Comparison of ENCODE assay signal across 28 mouse cellular contexts in genomic region chr11:94390825-94391224, GRCm38 (mm10).
"Had no signal": no experiment of that assay in that cellular context is flagged by ENCODE, and none has a peak within 500 bp of the region (broad histone marks: within the 10 kb centered on the region; RNA-seq: fewer than 3 reads in every experiment).

No protein-coding gene starts in this region.

- H3K9ac ChIP-seq: heart, embryonic 13.5 days; heart, embryonic 15.5 days; hindbrain, embryonic 12.5 days; hindbrain, embryonic 14.5 days; kidney, embryonic 15.5 days; limb, embryonic 12.5 days; liver, embryonic 13.5 days had no signal

- DNase-seq: gastrocnemius, adult 2 months; gastrocnemius, postnatal 14 days; gastrocnemius, postnatal 36 days; heart, adult 11 months; heart, adult 2 months; heart, postnatal 14 days; heart, postnatal 4 days; kidney, adult 11 months; kidney, adult 2 months; kidney, adult 9 months; kidney, postnatal 14 days; kidney, postnatal 36 days; liver; liver, embryonic 13.5 days had no signal

- H3K4me3 ChIP-seq: gastrocnemius, adult 2 months; heart, adult 2 months; heart, embryonic 13.5 days; heart, embryonic 15.5 days; hindbrain, embryonic 10.5 days; hindbrain, embryonic 12.5 days; kidney, embryonic 15.5 days; layer of hippocampus, adult 2 months; left cerebral cortex, adult 2 months; limb, embryonic 10.5 days; limb, embryonic 12.5 days; liver, embryonic 13.5 days had no signal

- H3K9me3 ChIP-seq: heart, embryonic 13.5 days; heart, embryonic 15.5 days; hindbrain, embryonic 10.5 days; hindbrain, embryonic 12.5 days; kidney, embryonic 15.5 days; limb, embryonic 10.5 days; limb, embryonic 12.5 days; liver, embryonic 13.5 days had no signal

- H3K4me2 ChIP-seq: heart, embryonic 11.5 days; heart, embryonic 13.5 days; heart, embryonic 15.5 days; hindbrain, embryonic 12.5 days; hindbrain, embryonic 14.5 days; kidney, embryonic 15.5 days; limb, embryonic 12.5 days; liver, embryonic 13.5 days had no signal

- H3K27me3 ChIP-seq: kidney, embryonic 15.5 days had no signal

- ATAC-seq: forebrain, embryonic 16.5 days; hindbrain, embryonic 16.5 days had no signal

- H3K36me3 ChIP-seq: heart, embryonic 13.5 days; heart, embryonic 15.5 days; hindbrain, embryonic 10.5 days; hindbrain, embryonic 12.5 days; kidney, embryonic 15.5 days; limb, embryonic 10.5 days; limb, embryonic 12.5 days; liver, embryonic 13.5 days had no signal

- H3K27ac ChIP-seq: gastrocnemius, adult 2 months; heart, adult 2 months; heart, embryonic 13.5 days; heart, embryonic 15.5 days; hindbrain, embryonic 10.5 days; hindbrain, embryonic 12.5 days; hindbrain, embryonic 14.5 days; kidney, embryonic 15.5 days; kidney, postnatal 0 days; layer of hippocampus, adult 2 months; left cerebral cortex, adult 2 months; limb, embryonic 10.5 days; limb, embryonic 12.5 days; liver, embryonic 13.5 days had no signal
